ENCODE assay signal across 26 mouse cellular contexts in the genomic region with DNA sequence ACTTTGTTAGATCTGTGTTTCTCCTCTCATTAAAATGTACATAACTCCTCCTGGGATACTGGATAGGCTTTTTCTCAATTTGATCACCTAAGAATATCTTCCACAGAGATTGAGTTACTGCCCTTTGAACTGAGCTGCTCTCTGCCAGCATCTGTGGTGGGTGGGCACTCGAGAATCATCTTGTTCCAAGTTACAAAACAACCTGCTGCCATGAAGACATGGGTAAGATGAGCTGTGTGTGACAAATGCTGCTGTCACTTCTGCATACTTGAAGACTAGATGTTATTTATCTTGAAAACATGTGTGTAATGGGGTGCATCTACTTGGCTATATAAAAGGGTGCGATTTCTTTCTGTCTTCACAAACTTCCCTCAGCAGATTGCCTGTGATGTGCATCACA.
"Had no signal": no experiment of that assay in that cellular context is flagged by ENCODE, and none has a peak within 500 bp of the region (broad histone marks: within the 10 kb centered on the region; RNA-seq: fewer than 3 reads in every experiment).

No protein-coding gene starts in this region.

- H3K4me1 ChIP-seq: heart, embryonic 10.5 days; heart, embryonic 12.5 days; hindbrain, embryonic 10.5 days; hindbrain, embryonic 12.5 days; intestine, embryonic 15.5 days; limb, embryonic 10.5 days; limb, embryonic 12.5 days; liver, embryonic 13.5 days; liver, embryonic 15.5 days had no signal

- H3K27me3 ChIP-seq: heart, embryonic 12.5 days; hindbrain, embryonic 12.5 days; intestine, embryonic 15.5 days; limb, embryonic 12.5 days; liver, embryonic 13.5 days; liver, embryonic 15.5 days had no signal

- H3K9ac ChIP-seq: heart, embryonic 12.5 days; hindbrain, embryonic 12.5 days; hindbrain, embryonic 14.5 days; intestine, embryonic 15.5 days; limb, embryonic 12.5 days; liver, embryonic 13.5 days; liver, embryonic 15.5 days had no signal

- DNase-seq: gastrocnemius, adult 2 months; gastrocnemius, postnatal 10 days; gastrocnemius, postnatal 25 days; heart, adult 18-20 months; heart, postnatal 10 days; heart, postnatal 4 days; kidney, adult 18-20 months; kidney, adult 8-10 months; kidney, postnatal 4 days; liver; liver, embryonic 13.5 days had no signal

- H3K9me3 ChIP-seq: heart, embryonic 10.5 days; hindbrain, embryonic 10.5 days; hindbrain, embryonic 12.5 days; intestine, embryonic 15.5 days; limb, embryonic 10.5 days; limb, embryonic 12.5 days; liver, embryonic 13.5 days; liver, embryonic 15.5 days had no signal

- H3K4me2 ChIP-seq: heart, embryonic 12.5 days; hindbrain, embryonic 12.5 days; hindbrain, embryonic 14.5 days; intestine, embryonic 15.5 days; limb, embryonic 12.5 days; liver, embryonic 11.5 days; liver, embryonic 13.5 days; liver, embryonic 15.5 days had no signal

- ATAC-seq: hindbrain, embryonic 16.5 days; inflammation-experienced regulatory T-cells, adult 6 months; intestine, embryonic 15.5 days; intestine, postnatal 0 days had no signal

- H3K36me3 ChIP-seq: heart, embryonic 10.5 days; heart, embryonic 12.5 days; hindbrain, embryonic 10.5 days; hindbrain, embryonic 12.5 days; intestine, embryonic 15.5 days; limb, embryonic 10.5 days; limb, embryonic 12.5 days; liver, embryonic 13.5 days; liver, embryonic 15.5 days had no signal

- H3K27ac ChIP-seq: gastrocnemius, adult 2 months; heart, embryonic 10.5 days; hindbrain, embryonic 10.5 days; hindbrain, embryonic 12.5 days; hindbrain, embryonic 14.5 days; intestine, embryonic 15.5 days; layer of hippocampus, adult 2 months; left cerebral cortex, adult 2 months; limb, embryonic 10.5 days; limb, embryonic 12.5 days; liver, embryonic 13.5 days; liver, embryonic 15.5 days had no signal

- H3K4me3 ChIP-seq: gastrocnemius, adult 2 months; heart, embryonic 10.5 days; heart, embryonic 12.5 days; hindbrain, embryonic 10.5 days; hindbrain, embryonic 12.5 days; intestine, embryonic 15.5 days; layer of hippocampus, adult 2 months; left cerebral cortex, adult 2 months; limb, embryonic 10.5 days; limb, embryonic 12.5 days; liver, embryonic 13.5 days; liver, embryonic 15.5 days had no signal
